Mouse (Mus musculus): ENCODE measurements around the gene Alg12. TPM values are rescaled to one million over a fixed set of nuclear protein-coding genes. Genes with fewer than 3 reads are reported as not detected.
A peak's percentile ranks its signal among the peaks of the same experiment; 100 is the strongest.

The Alg12 gene
- polyA plus RNA-seq, 1 experiment, result 32.8 TPM

GRCm38 (mm10) chr15:88864270-88865030, 45.3 kb upstream of the Alg12 start:
- peaks cover 44% of the 10 kb centered on the region for H3K4me1 ChIP-seq (ENCODE audit: control insufficient read depth, insufficient read depth, low read length)
- H3K27ac ChIP-seq (ENCODE audit: control insufficient read depth, insufficient read depth, low read depth, low read length), result peak overlapping the region; percentile 69
- peaks cover 3% of the 10 kb centered on the region for H3K36me3 ChIP-seq (ENCODE audit: control insufficient read depth, insufficient read depth, low read length)
- H3K27me3 ChIP-seq (ENCODE audit: control insufficient read depth, insufficient read depth, low read length), result no peaks in the 10 kb centered on the region
- peak; percentile 20; the same call in 1 of the 2 replicates for TF ChIP-seq CTCF (IDR thresholded peaks at IDR 0.05; ENCODE audit: control insufficient read depth, insufficient read depth, insufficient replicate concordance, low read depth, low read length)
- TF ChIP-seq POLR2A (IDR thresholded peaks at IDR 0.05; ENCODE audit: control insufficient read depth, low read depth, low read length), result no peak
- H3K4me3 ChIP-seq (ENCODE audit: control insufficient read depth, low read depth, low read length), result peak overlapping the region; percentile 95

GRCm38 (mm10) chr15:88863695-88864231, 44.6 kb upstream of the Alg12 start:
- peaks cover 44% of the 10 kb centered on the region for H3K4me1 ChIP-seq (ENCODE audit: control insufficient read depth, insufficient read depth, low read length)
- peaks cover 3% of the 10 kb centered on the region for H3K36me3 ChIP-seq (ENCODE audit: control insufficient read depth, insufficient read depth, low read length)
- no peaks in the 10 kb centered on the region for H3K27me3 ChIP-seq (ENCODE audit: control insufficient read depth, insufficient read depth, low read length)
- H3K4me3 ChIP-seq (ENCODE audit: control insufficient read depth, low read depth, low read length), result peak overlapping the region; percentile 95
- no peak for TF ChIP-seq CTCF (IDR thresholded peaks at IDR 0.05; ENCODE audit: control insufficient read depth, insufficient read depth, insufficient replicate concordance, low read depth, low read length)
- TF ChIP-seq POLR2A (IDR thresholded peaks at IDR 0.05; ENCODE audit: control insufficient read depth, low read depth, low read length), result no peak
- peak overlapping the region; percentile 69 for H3K27ac ChIP-seq (ENCODE audit: control insufficient read depth, insufficient read depth, low read depth, low read length)

GRCm38 (mm10) chr15:88862881-88863694, 44.0 kb upstream of the Alg12 start:
- Histone ChIP-seq H3K4me1 (ENCODE audit: control insufficient read depth, insufficient read depth, low read length) (peaks cover 42% of the 10 kb centered on the region), H3K36me3 (ENCODE audit: control insufficient read depth, insufficient read depth, low read length) (peaks cover 3% of the 10 kb centered on the region), H3K27ac (ENCODE audit: control insufficient read depth, insufficient read depth, low read depth, low read length) (peak overlapping the region; percentile 74), H3K4me3 (ENCODE audit: control insufficient read depth, low read depth, low read length) (peak overlapping the region; percentile 95), H3K27me3 (ENCODE audit: control insufficient read depth, insufficient read depth, low read length) (no peaks in the 10 kb centered on the region)
- TF ChIP-seq CTCF (IDR thresholded peaks at IDR 0.05; ENCODE audit: control insufficient read depth, insufficient read depth, insufficient replicate concordance, low read depth, low read length), result no peak
- no peak for TF ChIP-seq POLR2A (IDR thresholded peaks at IDR 0.05; ENCODE audit: control insufficient read depth, low read depth, low read length)

GRCm38 (mm10) chr15:88861772-88862622, 42.9 kb upstream of the Alg12 start, which contains the start of gene Pim3:
TSS of gene Pim3 (plus strand) at chr15:88862186.
- H3K4me1 ChIP-seq (ENCODE audit: control insufficient read depth, insufficient read depth, low read length), result peaks cover 33% of the 10 kb centered on the region
- no peaks in the 10 kb centered on the region for H3K27me3 ChIP-seq (ENCODE audit: control insufficient read depth, insufficient read depth, low read length)
- H3K27ac ChIP-seq (ENCODE audit: control insufficient read depth, insufficient read depth, low read depth, low read length), result peak within 1 kb of the TSS; percentile 99
- peak; percentile 88 for TF ChIP-seq POLR2A (IDR thresholded peaks at IDR 0.05; ENCODE audit: control insufficient read depth, low read depth, low read length)
- no peak for TF ChIP-seq CTCF (IDR thresholded peaks at IDR 0.05; ENCODE audit: control insufficient read depth, insufficient read depth, insufficient replicate concordance, low read depth, low read length)
- H3K4me3 ChIP-seq (ENCODE audit: control insufficient read depth, low read depth, low read length), result peak within 1 kb of the TSS; percentile 95
- peaks cover 3% of the 10 kb centered on the region for H3K36me3 ChIP-seq (ENCODE audit: control insufficient read depth, insufficient read depth, low read length)

GRCm38 (mm10) chr15:88860781-88861180, 41.7 kb upstream of the Alg12 start:
- H3K4me1 ChIP-seq (ENCODE audit: control insufficient read depth, insufficient read depth, low read length), result peaks cover 28% of the 10 kb centered on the region
- H3K27me3 ChIP-seq (ENCODE audit: control insufficient read depth, insufficient read depth, low read length), result no peaks in the 10 kb centered on the region
- H3K27ac ChIP-seq (ENCODE audit: control insufficient read depth, insufficient read depth, low read depth, low read length), result peak overlapping the region; percentile 67
- TF ChIP-seq POLR2A (IDR thresholded peaks at IDR 0.05; ENCODE audit: control insufficient read depth, low read depth, low read length), result no peak
- TF ChIP-seq CTCF (IDR thresholded peaks at IDR 0.05; ENCODE audit: control insufficient read depth, insufficient read depth, insufficient replicate concordance, low read depth, low read length), result no peak
- peaks cover 3% of the 10 kb centered on the region for H3K36me3 ChIP-seq (ENCODE audit: control insufficient read depth, insufficient read depth, low read length)
- no peak overlapping the region for H3K4me3 ChIP-seq (ENCODE audit: control insufficient read depth, low read depth, low read length)

- H3K4me3 ChIP-seq (ENCODE audit: control insufficient read depth, low read depth, low read length), result no peak overlapping the region
- TF ChIP-seq POLR2A (IDR thresholded peaks at IDR 0.05; ENCODE audit: control insufficient read depth, low read depth, low read length) (no peak), CTCF (IDR thresholded peaks at IDR 0.05; ENCODE audit: control insufficient read depth, insufficient read depth, insufficient replicate concordance, low read depth, low read length) (no peak)
- no peaks in the 10 kb centered on the region for H3K27me3 ChIP-seq (ENCODE audit: control insufficient read depth, insufficient read depth, low read length)
- H3K27ac ChIP-seq (ENCODE audit: control insufficient read depth, insufficient read depth, low read depth, low read length), result no peak overlapping the region
- H3K36me3 ChIP-seq (ENCODE audit: control insufficient read depth, insufficient read depth, low read length), result no peaks in the 10 kb centered on the region; the same call in 1 of the 2 replicates
- H3K4me1 ChIP-seq (ENCODE audit: control insufficient read depth, insufficient read depth, low read length), result peaks cover 31% of the 10 kb centered on the region
Measured at GRCm38 (mm10) chr15:88859206-88859970, 40.3 kb upstream of the Alg12 start.
